Mouse (Mus musculus) limb, embryonic 12.5 days (tissue): ENCODE results near the gene Rnf227. TPM values are rescaled to one million over a fixed set of nuclear protein-coding genes. Genes with fewer than 3 reads are reported as not detected.

Experiments used
- ATAC-seq: fragments of 200-750 bp; cut with Nextera tagmentation; 2 replicates; pipeline ENCODE4 v1.8.0; 2017; ENCODE audit warnings: low read depth, moderate TSS enrichment; ENCODE audit not compliant: insufficient number of reproducible peaks, insufficient read depth, low FRiP score, low TSS enrichment
- H3K27ac ChIP-seq: fragments of 300-500 bp; sonication (generic); 2 replicates; pipeline ENCODE4 v1.5.1; 2016; ENCODE audit warnings: mild to moderate bottlenecking, moderate library complexity
- H3K27me3 ChIP-seq: fragments of 300-500 bp; sonication (generic); 2 replicates; pipeline ENCODE4 v1.6.1; 2016; ENCODE audit warnings: mild to moderate bottlenecking, moderate library complexity
- H3K36me3 ChIP-seq: fragments of 300-500 bp; sonication (generic); 2 replicates; pipeline ENCODE4 v1.6.1; 2016; ENCODE audit warnings: mild to moderate bottlenecking, moderate library complexity
- H3K4me1 ChIP-seq: fragments of 300-500 bp; sonication (generic); replicated peaks from 2 replicates; pipeline ENCODE4 v1.6.1; 2016
- H3K4me2 ChIP-seq: fragments of 300-500 bp; sonication (generic); 2 replicates; pipeline ENCODE4 v1.6.1; 2016; ENCODE audit warnings: mild to moderate bottlenecking, moderate library complexity
- H3K4me3 ChIP-seq: fragments of 300-500 bp; sonication (generic); replicated peaks from 2 replicates; pipeline ENCODE4 v1.5.1; 2016; ENCODE audit warnings: mild to moderate bottlenecking
- H3K9ac ChIP-seq: fragments of 300-500 bp; sonication (generic); replicated peaks from 2 replicates; pipeline ENCODE4 v1.6.1; 2016; ENCODE audit warnings: mild to moderate bottlenecking, moderate library complexity
- H3K9me3 ChIP-seq: fragments of 300-500 bp; sonication (generic); 2 replicates; pipeline ENCODE4 v1.6.1; 2016; ENCODE audit warnings: mild to moderate bottlenecking, moderate library complexity
- WGBS: fragments of 180-500 bp; shearing (Covaris S2); methylation state at CpG from one replicate; pipeline ENCODE4 v1.1.7; 2016; 5-methylcytosine and 5-hydroxymethylcytosine counted together
- polyA plus RNA-seq: library from polyadenylated mRNA; unstranded; fragments of >200 nt; fragmentation: Nextera tagmentation; extraction: Ambion mirVana; gene quantifications from 2 replicates; pipeline ENCODE4 v1.2.1, GENCODE M21; 2016

Rnf227 gene
- polyA plus RNA-seq, 1 experiment from 2014 or later, result 23.7 TPM

DNA sequence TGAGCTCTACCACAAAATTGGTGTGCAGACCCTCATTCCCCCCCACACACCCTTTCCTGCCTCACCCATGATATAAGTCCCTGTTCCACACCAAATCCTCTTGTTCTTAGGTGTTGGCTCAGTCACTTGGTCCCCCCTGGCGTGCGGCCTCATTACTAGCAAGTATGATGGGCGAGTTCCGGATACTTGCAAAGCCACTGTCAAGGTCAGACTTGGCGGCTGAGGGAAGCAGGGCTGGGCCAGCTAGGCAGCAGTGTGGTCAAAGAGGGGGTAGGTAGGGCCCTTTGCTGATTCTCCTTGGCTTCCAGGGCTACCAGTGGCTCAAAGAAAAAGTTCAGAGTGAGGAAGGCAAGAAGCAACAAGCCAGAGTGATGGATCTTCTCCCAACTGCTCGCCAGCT is 9.1 kb upstream of the Rnf227 start:
- Histone ChIP-seq H3K36me3 (no peaks in the 10 kb centered on the region), H3K27ac (no peak overlapping the region), H3K4me1 (peaks cover 33% of the 10 kb centered on the region), H3K4me2 (peak overlapping the region; percentile 63; the same call in 1 of the 2 replicates), H3K27me3 (peaks cover 32% of the 10 kb centered on the region), H3K9ac (peak overlapping the region; percentile 13; the same call in 1 of the 2 replicates), H3K4me3 (peak overlapping the region; percentile 43), H3K9me3 (no peaks in the 10 kb centered on the region)
- WGBS, result 88% methylated on average over 6 of the region's 6 CpGs
- no peak for ATAC-seq

DNA sequence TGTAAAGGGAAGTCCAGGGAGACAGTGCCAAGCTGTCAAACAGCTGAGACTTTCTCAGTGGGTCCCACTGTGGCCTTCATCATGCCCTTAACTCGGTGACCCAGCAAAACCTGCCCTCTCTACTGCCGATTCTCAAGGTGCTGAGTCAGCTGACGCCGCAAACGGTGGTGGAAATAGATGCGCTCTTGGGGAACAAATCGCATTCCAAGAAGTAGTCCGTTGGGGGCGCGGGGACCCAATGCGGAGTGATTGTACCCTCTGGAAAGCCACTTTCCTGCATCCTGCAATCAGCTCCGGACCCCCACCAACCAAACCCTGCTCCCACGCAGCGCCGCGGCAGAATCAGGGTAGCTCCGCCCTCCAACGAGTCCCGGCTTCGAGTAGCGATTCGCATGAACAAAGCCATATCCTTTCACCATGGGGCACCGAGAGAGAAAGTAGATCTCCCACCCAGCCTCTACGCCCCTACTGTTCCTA is 8.3 kb upstream of the Rnf227 start:
- WGBS, result 1% methylated on average over 24 of the region's 24 CpGs
- peak overlapping the region; percentile 49 for H3K9ac ChIP-seq
- no peaks in the 10 kb centered on the region for H3K9me3 ChIP-seq
- ATAC-seq, result peak; percentile 63
- H3K4me2 ChIP-seq, result peak overlapping the region; percentile 63
- peak overlapping the region; percentile 85 for H3K27ac ChIP-seq
- peak overlapping the region; percentile 43 for H3K4me3 ChIP-seq
- no peaks in the 10 kb centered on the region for H3K36me3 ChIP-seq
- peaks cover 24% of the 10 kb centered on the region for H3K27me3 ChIP-seq
- peaks cover 25% of the 10 kb centered on the region for H3K4me1 ChIP-seq

DNA sequence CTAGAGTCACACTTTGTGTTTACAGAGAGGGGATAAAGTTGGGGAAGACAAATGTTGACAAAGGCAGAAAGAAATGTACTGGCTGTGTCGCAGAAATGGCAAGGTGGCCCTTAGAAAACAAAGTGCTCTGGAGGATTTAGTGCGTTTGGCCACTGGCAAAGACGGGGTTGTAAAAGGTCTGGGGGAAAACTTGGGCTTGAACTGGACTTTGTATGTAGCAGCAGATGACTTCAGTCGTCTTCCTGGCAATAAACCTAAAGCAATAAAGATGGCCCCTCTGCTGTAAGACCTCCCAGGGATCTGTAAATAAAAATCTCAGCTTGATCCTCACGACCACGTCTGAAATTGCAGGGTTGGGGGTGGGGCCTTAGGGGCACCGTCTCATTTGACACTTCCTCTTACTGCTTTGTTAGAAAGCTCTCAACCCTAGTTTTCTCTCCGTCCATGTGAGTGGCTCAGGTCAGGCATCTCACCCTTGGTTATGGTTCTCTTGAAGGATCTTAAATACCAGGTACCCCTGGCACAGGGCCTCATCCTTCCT is 7.5 kb upstream of the Rnf227 start:
- H3K4me3 ChIP-seq, result no peak overlapping the region
- no peak for ATAC-seq
- peaks cover 21% of the 10 kb centered on the region for H3K4me1 ChIP-seq
- H3K4me2 ChIP-seq, result peak overlapping the region; percentile 63; the same call in 1 of the 2 replicates
- peak overlapping the region; percentile 85 for H3K27ac ChIP-seq
- H3K27me3 ChIP-seq, result peaks cover 16% of the 10 kb centered on the region
- 0 out of 2 replicates have a peak, but pooled peaks cover 3% of the 10 kb centered on the region for H3K9me3 ChIP-seq
- WGBS, result 10% methylated on average over 8 of the region's 8 CpGs
- no peaks in the 10 kb centered on the region for H3K36me3 ChIP-seq
- H3K9ac ChIP-seq, result 0 out of 2 replicates have a peak overlapping the region, but pooled peaks have one; percentile 49

DNA sequence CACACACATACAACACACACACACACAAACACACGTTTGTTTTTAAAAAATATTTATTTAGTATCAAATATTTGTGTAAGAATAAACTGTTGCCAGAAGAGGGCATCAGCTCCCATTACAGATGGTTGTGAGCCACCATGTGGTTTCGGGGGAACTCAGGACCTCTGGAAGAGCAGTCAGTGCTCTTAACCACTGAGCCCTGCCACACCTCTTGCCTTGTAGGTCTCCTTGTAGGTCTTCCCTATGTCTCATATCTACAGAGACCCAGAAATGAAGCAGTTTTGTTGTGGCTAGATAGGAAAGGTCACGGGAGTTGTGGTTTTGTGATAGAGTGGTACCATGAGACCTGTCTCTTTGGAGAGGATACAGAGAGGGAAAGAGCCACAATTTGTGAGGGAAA is 6.3 kb upstream of the Rnf227 start:
- Histone ChIP-seq H3K4me3 (no peak overlapping the region), H3K36me3 (no peaks in the 10 kb centered on the region), H3K27ac (no peak overlapping the region), H3K4me1 (peaks cover 21% of the 10 kb centered on the region), H3K9ac (no peak overlapping the region), H3K9me3 (0 out of 2 replicates have a peak, but pooled peaks cover 3% of the 10 kb centered on the region), H3K4me2 (no peak overlapping the region), H3K27me3 (peaks cover 9% of the 10 kb centered on the region; the same call in 1 of the 2 replicates)
- no peak for ATAC-seq
- WGBS, result 69% methylated on average over 3 of the region's 3 CpGs

GRCm38 (mm10) chr11:69334796-69335195 is 5.5 kb upstream of the Rnf227 start:
- Histone ChIP-seq H3K36me3 (no peaks in the 10 kb centered on the region), H3K4me1 (peaks cover 23% of the 10 kb centered on the region), H3K9ac (no peak overlapping the region), H3K4me3 (no peak overlapping the region), H3K27ac (no peak overlapping the region), H3K9me3 (0 out of 2 replicates have a peak, but pooled peaks cover 3% of the 10 kb centered on the region), H3K27me3 (peaks cover 10% of the 10 kb centered on the region; the same call in 1 of the 2 replicates), H3K4me2 (no peak overlapping the region)
- 59% methylated on average over 4 of the region's 4 CpGs for WGBS
- ATAC-seq, result no peak

- 86% methylated on average over 25 of the region's 26 CpGs for WGBS
- H3K4me3 ChIP-seq, result no peak overlapping the region
- ATAC-seq, result no peak
- no peaks in the 10 kb centered on the region for H3K27me3 ChIP-seq
- H3K4me1 ChIP-seq, result peaks cover 2% of the 10 kb centered on the region
- no peak overlapping the region for H3K9ac ChIP-seq
- no peak overlapping the region for H3K4me2 ChIP-seq
- peaks cover 89% of the 10 kb centered on the region for H3K36me3 ChIP-seq
- no peak overlapping the region for H3K27ac ChIP-seq
- no peaks in the 10 kb centered on the region for H3K9me3 ChIP-seq
These were observed 6.2 kb downstream of the Rnf227 start for GRCm38 (mm10) chr11:69346441-69346840.

DNA sequence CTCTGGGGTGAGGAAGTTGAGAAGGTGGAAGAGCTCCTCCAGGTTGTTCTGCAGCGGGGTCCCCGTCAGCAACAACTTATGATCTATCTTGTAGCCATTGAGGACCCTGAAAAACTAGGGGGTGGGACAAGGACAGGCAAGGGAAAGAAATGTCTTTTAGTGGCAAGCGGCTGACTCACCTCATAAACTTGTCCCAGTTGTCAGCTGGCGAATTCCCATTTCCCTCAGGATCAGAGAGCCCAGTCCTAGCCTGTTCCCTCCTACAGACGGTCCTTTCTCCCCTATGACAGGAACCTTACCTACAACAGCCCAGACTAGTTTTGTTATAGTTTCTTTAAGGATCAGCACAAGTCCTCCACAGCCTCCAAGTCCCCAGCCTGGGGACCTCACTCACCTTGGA is 16.3 kb downstream of the Rnf227 start:
- no peak overlapping the region for H3K9ac ChIP-seq
- no peak overlapping the region for H3K4me3 ChIP-seq
- H3K9me3 ChIP-seq, result no peaks in the 10 kb centered on the region
- 84% methylated on average over 5 of the region's 5 CpGs for WGBS
- H3K27me3 ChIP-seq, result no peaks in the 10 kb centered on the region
- H3K36me3 ChIP-seq, result peaks cover 100% of the 10 kb centered on the region
- no peak overlapping the region for H3K27ac ChIP-seq
- no peak for ATAC-seq
- no peaks in the 10 kb centered on the region for H3K4me1 ChIP-seq
- no peak overlapping the region for H3K4me2 ChIP-seq

- Histone ChIP-seq H3K4me3 (no peak overlapping the region), H3K9me3 (no peaks in the 10 kb centered on the region), H3K27ac (no peak overlapping the region), H3K27me3 (no peaks in the 10 kb centered on the region), H3K36me3 (peaks cover 100% of the 10 kb centered on the region), H3K4me1 (peaks cover 2% of the 10 kb centered on the region; the same call in 1 of the 2 replicates), H3K9ac (no peak overlapping the region), H3K4me2 (no peak overlapping the region)
- WGBS, result 83% methylated on average over 12 of the region's 12 CpGs
- no peak for ATAC-seq
These were observed 17.4 kb downstream of the Rnf227 start for GRCm38 (mm10) chr11:69357690-69358089.

- Histone ChIP-seq H3K9ac (no peak overlapping the region), H3K4me3 (no peak overlapping the region), H3K27ac (no peak overlapping the region), H3K27me3 (no peaks in the 10 kb centered on the region), H3K4me2 (no peak overlapping the region), H3K4me1 (peaks cover 29% of the 10 kb centered on the region), H3K36me3 (peaks cover 75% of the 10 kb centered on the region), H3K9me3 (no peaks in the 10 kb centered on the region)
- no peak for ATAC-seq
- WGBS, result 55% methylated on average over 7 of the region's 7 CpGs
These were observed 21.8 kb downstream of the Rnf227 start for GRCm38 (mm10) chr11:69362021-69362420.

- H3K27ac ChIP-seq, result peak overlapping the region; percentile 31; the same call in 1 of the 2 replicates
- ATAC-seq, result no peak
- H3K4me1 ChIP-seq, result peaks cover 29% of the 10 kb centered on the region
- no peak overlapping the region for H3K4me2 ChIP-seq
- no peaks in the 10 kb centered on the region for H3K9me3 ChIP-seq
- 42% methylated on average over 2 of the region's 2 CpGs for WGBS
- no peak overlapping the region for H3K9ac ChIP-seq
- no peaks in the 10 kb centered on the region for H3K27me3 ChIP-seq
- no peak overlapping the region for H3K4me3 ChIP-seq
- H3K36me3 ChIP-seq, result peaks cover 70% of the 10 kb centered on the region
These were observed 22.2 kb downstream of the Rnf227 start for GRCm38 (mm10) chr11:69362479-69362878.

- 54% methylated on average over 8 of the region's 8 CpGs for WGBS
- Histone ChIP-seq H3K4me2 (peak overlapping the region; percentile 97), H3K4me3 (0 out of 2 replicates have a peak overlapping the region, but pooled peaks have one; percentile 95), H3K27me3 (no peaks in the 10 kb centered on the region), H3K36me3 (peaks cover 51% of the 10 kb centered on the region), H3K9me3 (no peaks in the 10 kb centered on the region), H3K27ac (peak overlapping the region; percentile 100), H3K4me1 (peaks cover 35% of the 10 kb centered on the region), H3K9ac (no peak overlapping the region)
- ATAC-seq, result no peak
These were observed 24.1 kb downstream of the Rnf227 start for GRCm38 (mm10) chr11:69364376-69364775.
